Mouse (Mus musculus): ENCODE data around the gene Eif2ak3. TPM values are rescaled to one million over a fixed set of nuclear protein-coding genes. Genes with fewer than 3 reads are reported as not detected.

Eif2ak3 gene
- polyA plus RNA-seq, 1 experiment from 2014 or later: 13.5 TPM

- no peak for ATAC-seq (ENCODE audit: insufficient number of reproducible peaks, insufficient read depth, low FRiP score, low TSS enrichment)
- H3K27ac ChIP-seq: no peak overlapping the region
- no peak overlapping the region for H3K4me2 ChIP-seq (replicated peaks)
- WGBS: 57% methylated on average over 14 of the region's 14 CpGs
- no peak overlapping the region for H3K9ac ChIP-seq
- no peak overlapping the region for H3K4me3 ChIP-seq
- H3K9me3 ChIP-seq: no peaks in the 10 kb centered on the region
- no peaks in the 10 kb centered on the region for H3K36me3 ChIP-seq
- peaks cover 5% of the 10 kb centered on the region; the same call in 1 of the 2 replicates for H3K4me1 ChIP-seq
- H3K27me3 ChIP-seq: no peaks in the 10 kb centered on the region
Measured at GRCm38 (mm10) chr6:70871511-70871980, 27.2 kb downstream of the Eif2ak3 start.

GRCm38 (mm10) chr6:70872128-70872527, 27.8 kb downstream of the Eif2ak3 start:
- Histone ChIP-seq H3K36me3 (no peaks in the 10 kb centered on the region), H3K27ac (no peak overlapping the region), H3K4me1 (peaks cover 5% of the 10 kb centered on the region; the same call in 1 of the 2 replicates), H3K9ac (no peak overlapping the region), H3K4me3 (no peak overlapping the region), H3K27me3 (no peaks in the 10 kb centered on the region), H3K4me2 (replicated peaks) (no peak overlapping the region), H3K9me3 (no peaks in the 10 kb centered on the region)
- whole genome bisulfite sequencing: 79% methylated on average over 10 of the region's 10 CpGs
- ATAC-seq (ENCODE audit: insufficient number of reproducible peaks, insufficient read depth, low FRiP score, low TSS enrichment): no peak

- H3K4me1 ChIP-seq: peaks cover 5% of the 10 kb centered on the region; the same call in 1 of the 2 replicates
- no peak overlapping the region for H3K4me3 ChIP-seq
- H3K9ac ChIP-seq: no peak overlapping the region
- no peak overlapping the region for H3K4me2 ChIP-seq (replicated peaks)
- ATAC-seq (ENCODE audit: insufficient number of reproducible peaks, insufficient read depth, low FRiP score, low TSS enrichment): no peak
- no peaks in the 10 kb centered on the region for H3K36me3 ChIP-seq
- no peak overlapping the region for H3K27ac ChIP-seq
- H3K27me3 ChIP-seq: no peaks in the 10 kb centered on the region
- WGBS: 74% methylated on average over 7 of the region's 7 CpGs
- no peaks in the 10 kb centered on the region for H3K9me3 ChIP-seq
Measured at GRCm38 (mm10) chr6:70872570-70872969, 28.3 kb downstream of the Eif2ak3 start.

GRCm38 (mm10) chr6:70874035-70874775, 29.9 kb downstream of the Eif2ak3 start:
- no peak overlapping the region for H3K27ac ChIP-seq
- 79% methylated on average over 5 of the region's 5 CpGs for WGBS
- no peak overlapping the region for H3K4me2 ChIP-seq (replicated peaks)
- peaks cover under 1% of the 10 kb centered on the region; the same call in 1 of the 2 replicates for H3K36me3 ChIP-seq
- H3K9ac ChIP-seq: no peak overlapping the region
- ATAC-seq (ENCODE audit: insufficient number of reproducible peaks, insufficient read depth, low FRiP score, low TSS enrichment): no peak
- H3K4me1 ChIP-seq: peaks cover 5% of the 10 kb centered on the region; the same call in 1 of the 2 replicates
- H3K27me3 ChIP-seq: no peaks in the 10 kb centered on the region
- H3K9me3 ChIP-seq: no peaks in the 10 kb centered on the region
- H3K4me3 ChIP-seq: no peak overlapping the region

GRCm38 (mm10) chr6:70875017-70875416, 30.7 kb downstream of the Eif2ak3 start:
- Histone ChIP-seq H3K27me3 (no peaks in the 10 kb centered on the region), H3K4me2 (replicated peaks) (no peak overlapping the region), H3K9ac (no peak overlapping the region), H3K4me1 (peaks cover 5% of the 10 kb centered on the region; the same call in 1 of the 2 replicates), H3K4me3 (no peak overlapping the region), H3K9me3 (no peaks in the 10 kb centered on the region), H3K36me3 (peaks cover 8% of the 10 kb centered on the region; the same call in 1 of the 2 replicates), H3K27ac (no peak overlapping the region)
- whole genome bisulfite sequencing: 97% methylated on average over 1 of the region's 1 CpGs
- ATAC-seq (ENCODE audit: insufficient number of reproducible peaks, insufficient read depth, low FRiP score, low TSS enrichment): no peak

- Histone ChIP-seq H3K36me3 (peaks cover 37% of the 10 kb centered on the region), H3K27ac (no peak overlapping the region), H3K4me2 (replicated peaks) (no peak overlapping the region), H3K27me3 (no peaks in the 10 kb centered on the region), H3K9me3 (no peaks in the 10 kb centered on the region), H3K4me3 (no peak overlapping the region), H3K9ac (no peak overlapping the region), H3K4me1 (no peaks in the 10 kb centered on the region)
- 14% methylated on average over 5 of the region's 5 CpGs for WGBS
- ATAC-seq (ENCODE audit: insufficient number of reproducible peaks, insufficient read depth, low FRiP score, low TSS enrichment): no peak
Measured at GRCm38 (mm10) chr6:70880714-70881304, 36.5 kb downstream of the Eif2ak3 start.

- peaks cover 73% of the 10 kb centered on the region for H3K36me3 ChIP-seq
- no peak overlapping the region for H3K27ac ChIP-seq
- no peaks in the 10 kb centered on the region for H3K4me1 ChIP-seq
- no peak for ATAC-seq (ENCODE audit: insufficient number of reproducible peaks, insufficient read depth, low FRiP score, low TSS enrichment)
- H3K9me3 ChIP-seq: no peaks in the 10 kb centered on the region
- H3K9ac ChIP-seq: no peak overlapping the region
- H3K4me2 ChIP-seq (replicated peaks): no peak overlapping the region
- H3K27me3 ChIP-seq: no peaks in the 10 kb centered on the region
- H3K4me3 ChIP-seq: no peak overlapping the region
- WGBS: 86% methylated on average over 11 of the region's 11 CpGs
Measured at GRCm38 (mm10) chr6:70887993-70888392, 43.7 kb downstream of the Eif2ak3 start.

GRCm38 (mm10) chr6:70898166-70898565, 53.9 kb downstream of the Eif2ak3 start:
- Histone ChIP-seq H3K4me2 (replicated peaks) (no peak overlapping the region), H3K4me1 (no peaks in the 10 kb centered on the region), H3K36me3 (peaks cover 23% of the 10 kb centered on the region), H3K4me3 (no peak overlapping the region), H3K9ac (no peak overlapping the region), H3K27ac (no peak overlapping the region), H3K9me3 (no peaks in the 10 kb centered on the region), H3K27me3 (no peaks in the 10 kb centered on the region)
- no peak for ATAC-seq (ENCODE audit: insufficient number of reproducible peaks, insufficient read depth, low FRiP score, low TSS enrichment)
- WGBS: 80% methylated on average over 6 of the region's 6 CpGs

- Histone ChIP-seq H3K4me2 (replicated peaks) (no peak overlapping the region), H3K4me3 (no peak overlapping the region), H3K9ac (no peak overlapping the region), H3K9me3 (no peaks in the 10 kb centered on the region), H3K27me3 (no peaks in the 10 kb centered on the region), H3K4me1 (no peaks in the 10 kb centered on the region), H3K27ac (no peak overlapping the region), H3K36me3 (peaks cover 32% of the 10 kb centered on the region)
- ATAC-seq (ENCODE audit: insufficient number of reproducible peaks, insufficient read depth, low FRiP score, low TSS enrichment): no peak
- 30% methylated on average over 8 of the region's 8 CpGs for WGBS
Measured at GRCm38 (mm10) chr6:70899594-70900003, 55.3 kb downstream of the Eif2ak3 start.

- no peak for ATAC-seq (ENCODE audit: insufficient number of reproducible peaks, insufficient read depth, low FRiP score, low TSS enrichment)
- Histone ChIP-seq H3K27ac (no peak overlapping the region), H3K36me3 (peaks cover 35% of the 10 kb centered on the region)
Measured at GRCm38 (mm10) chr6:70903689-70904088, 59.4 kb downstream of the Eif2ak3 start.

GRCm38 (mm10) chr6:70909572-70909971, 65.3 kb downstream of the Eif2ak3 start:
- Histone ChIP-seq H3K36me3 (peaks cover 11% of the 10 kb centered on the region), H3K9me3 (no peaks in the 10 kb centered on the region), H3K27me3 (no peaks in the 10 kb centered on the region), H3K4me1 (peaks cover 12% of the 10 kb centered on the region; the same call in 1 of the 2 replicates), H3K4me2 (replicated peaks) (no peak overlapping the region), H3K9ac (no peak overlapping the region), H3K4me3 (no peak overlapping the region), H3K27ac (no peak overlapping the region)
- 90% methylated on average over 7 of the region's 7 CpGs for WGBS
- ATAC-seq (ENCODE audit: insufficient number of reproducible peaks, insufficient read depth, low FRiP score, low TSS enrichment): no peak

More at GRCm38 (mm10) chr6:70903689-70904088, 59.4 kb downstream of the Eif2ak3 start:
- no peaks in the 10 kb centered on the region for H3K27me3 ChIP-seq
- H3K9ac ChIP-seq: no peak overlapping the region
- H3K4me1 ChIP-seq: no peaks in the 10 kb centered on the region
- H3K4me3 ChIP-seq: no peak overlapping the region
- WGBS: 88% methylated on average over 5 of the region's 5 CpGs
- H3K9me3 ChIP-seq: no peaks in the 10 kb centered on the region
- H3K4me2 ChIP-seq (replicated peaks): no peak overlapping the region

- 81% methylated on average over 4 of the region's 4 CpGs for WGBS
- ATAC-seq (ENCODE audit: insufficient number of reproducible peaks, insufficient read depth, low FRiP score, low TSS enrichment): no peak
- Histone ChIP-seq H3K27ac (no peak overlapping the region), H3K9me3 (no peaks in the 10 kb centered on the region), H3K4me1 (peaks cover 12% of the 10 kb centered on the region; the same call in 1 of the 2 replicates), H3K4me2 (replicated peaks) (no peak overlapping the region), H3K9ac (no peak overlapping the region), H3K4me3 (no peak overlapping the region), H3K36me3 (peaks cover 10% of the 10 kb centered on the region), H3K27me3 (no peaks in the 10 kb centered on the region)
Measured at GRCm38 (mm10) chr6:70910285-70910684, 66.0 kb downstream of the Eif2ak3 start.

Measured in embryonic facial prominence, embryonic 12.5 days (tissue).